Comparison of ENCODE assay signal across 19 mouse cellular contexts in genomic region chr9:86710091-86710634, GRCm38 (mm10). TPM values are rescaled to one million over a fixed set of nuclear protein-coding genes. Genes with fewer than 3 reads are reported as not detected.
"Had no signal": no experiment of that assay in that cellular context is flagged by ENCODE, and none has a peak within 500 bp of the region (broad histone marks: within the 10 kb centered on the region; RNA-seq: fewer than 3 reads in every experiment).

No protein-coding gene starts in this region.

- H3K9ac ChIP-seq: kidney, embryonic 15.5 days; limb, embryonic 12.5 days; liver, embryonic 15.5 days; lung, embryonic 15.5 days; neural tube, embryonic 15.5 days had no signal

- H3K4me2 ChIP-seq: kidney, embryonic 15.5 days; limb, embryonic 12.5 days; liver, embryonic 11.5 days; liver, embryonic 15.5 days; lung, embryonic 15.5 days; neural tube, embryonic 15.5 days had no signal

- H3K4me3 ChIP-seq: kidney, embryonic 15.5 days; left cerebral cortex, adult 2 months; limb, embryonic 12.5 days; liver, embryonic 15.5 days; lung, embryonic 15.5 days; midbrain, embryonic 10.5 days; myocyte; neural tube, embryonic 15.5 days had no signal

- DNase-seq: kidney, adult 2 months; kidney, postnatal 14 days; lung, postnatal 4 days; midbrain, embryonic 14.5 days; right cerebral cortex, adult 18-20 months; right cerebral cortex, postnatal 25 days; thymus, adult 18-20 months; thymus, postnatal 14 days had no signal

- H3K9me3 ChIP-seq: kidney, embryonic 15.5 days; limb, embryonic 12.5 days; liver, embryonic 15.5 days; lung, embryonic 15.5 days; midbrain, embryonic 10.5 days; neural tube, embryonic 15.5 days had no signal

- H3K27ac ChIP-seq: kidney, embryonic 15.5 days; left cerebral cortex, adult 2 months; limb, embryonic 12.5 days; liver, embryonic 15.5 days; lung, embryonic 15.5 days; midbrain, embryonic 10.5 days; neural tube, embryonic 15.5 days had no signal

- H3K36me3 ChIP-seq: kidney, embryonic 15.5 days; limb, embryonic 12.5 days; liver, embryonic 15.5 days; lung, embryonic 15.5 days; midbrain, embryonic 10.5 days; neural tube, embryonic 15.5 days had no signal

- H3K27me3 ChIP-seq: kidney, embryonic 15.5 days; limb, embryonic 12.5 days; liver, embryonic 15.5 days; lung, embryonic 15.5 days; neural tube, embryonic 15.5 days had no signal

- H3K4me1 ChIP-seq: kidney, embryonic 15.5 days; limb, embryonic 12.5 days; liver, embryonic 15.5 days; lung, embryonic 15.5 days; midbrain, embryonic 10.5 days; neural tube, embryonic 15.5 days had no signal

RNA-seq across cellular contexts. Expression of gene Me1, which starts 14.4 kb away (rescaled TPM):
- total RNA-seq: megakaryocyte, adult 5-6 weeks had no signal

RNA-seq across cellular contexts. Expression of gene Prss35, which starts 33.3 kb away (rescaled TPM):
- total RNA-seq: megakaryocyte, adult 5-6 weeks had no signal
- polyA plus RNA-seq: small intestine, adult 2 months had no signal
